Mouse (Mus musculus) spleen, adult 18-20 months (tissue): Measurements from ENCODE around the gene Ptk7.

Experiments used
- DNase-seq, 2 experiments: peaks; one replicate each; pipeline ENCODE4 v3.0.0; 2022; ENCODE audit warnings: mixed read lengths in 2 of 2

The Ptk7 gene

GRCm38 (mm10) chr17:46628791-46629684 lies at the start of gene Ptk7:
Gene Ptk7 (minus strand): TSS chr17:46629504.
- no peak for DNase-seq

- no peak for DNase-seq
Observed at GRCm38 (mm10) chr17:46678911-46679310, 49.6 kb upstream of the Ptk7 start.

- DNase-seq: no peak
Observed at GRCm38 (mm10) chr17:46678416-46678815, 49.1 kb upstream of the Ptk7 start, which contains the start of gene Mea1. Gene Mea1 (plus strand): TSS chr17:46678793.

GRCm38 (mm10) chr17:46674530-46675283 lies 45.4 kb upstream of the Ptk7 start:
- DNase-seq: no peak

- peak; percentile 75 to 82 for DNase-seq
Observed at GRCm38 (mm10) chr17:46673850-46674529, 44.7 kb upstream of the Ptk7 start, which contains the start of gene Rrp36. Gene Rrp36 (minus strand): TSS chr17:46674352.

GRCm38 (mm10) chr17:46669911-46670310 lies 40.6 kb upstream of the Ptk7 start:
- DNase-seq: no peak

- DNase-seq: no peak
Observed at GRCm38 (mm10) chr17:46667712-46668111, 38.4 kb upstream of the Ptk7 start.

- no peak for DNase-seq
Observed at GRCm38 (mm10) chr17:46662730-46663129, 33.4 kb upstream of the Ptk7 start.

- DNase-seq: no peak
Observed at GRCm38 (mm10) chr17:46661981-46662380, 32.7 kb upstream of the Ptk7 start.

GRCm38 (mm10) chr17:46661351-46661750 lies 32.0 kb upstream of the Ptk7 start:
- no peak for DNase-seq

- no peak for DNase-seq
Observed at GRCm38 (mm10) chr17:46656054-46656453, 26.8 kb upstream of the Ptk7 start.

GRCm38 (mm10) chr17:46651755-46652547 lies 22.6 kb upstream of the Ptk7 start:
- no peak for DNase-seq

GRCm38 (mm10) chr17:46651292-46651691 lies 22.0 kb upstream of the Ptk7 start:
- DNase-seq: no peak

GRCm38 (mm10) chr17:46650232-46651031 lies 21.1 kb upstream of the Ptk7 start, which contains the start of gene Cul7:
Gene Cul7 (plus strand): TSS chr17:46650337.
- peak; percentile 72 to 76 for DNase-seq

- no peak for DNase-seq
Observed at GRCm38 (mm10) chr17:46649811-46650210, 20.5 kb upstream of the Ptk7 start.

- DNase-seq: no peak
Observed at GRCm38 (mm10) chr17:46648436-46648835, 19.1 kb upstream of the Ptk7 start.

- DNase-seq: no peak
Observed at GRCm38 (mm10) chr17:46647279-46647678, 18.0 kb upstream of the Ptk7 start.

- DNase-seq: no peak
Observed at GRCm38 (mm10) chr17:46646322-46646662, 17.0 kb upstream of the Ptk7 start.

GRCm38 (mm10) chr17:46645561-46646321 lies 16.4 kb upstream of the Ptk7 start, which contains the start of the genes Klc4 and Mrpl2:
Gene Klc4 (minus strand): TSS chr17:46646022.
Gene Mrpl2 (plus strand): TSS chr17:46646229.
- DNase-seq: peak; percentile 97 to 98

- DNase-seq: peak in 1 of 2 experiments; percentile 18
Observed at GRCm38 (mm10) chr17:46644916-46645475, 15.7 kb upstream of the Ptk7 start.
